Mouse (Mus musculus) G1E (cell line): ENCODE measurements around the gene Arhgap8.
"Not testable (repeated sequence)": the region's sequence is repeated elsewhere in the genome, so short reads cannot be mapped to it uniquely, and the experiment has no call there.

Experiments
- CTCF ChIP-seq: IDR thresholded peaks from 2 replicates; pipeline ENCODE4 v1.5.1; 2012; ENCODE audit warnings: low read depth, low read length, inconsistent platforms, mixed read lengths
- GATA1 ChIP-seq: IDR thresholded peaks from 2 replicates; pipeline ENCODE4 v1.6.1; 2012; ENCODE audit warnings: borderline replicate concordance, low read length, inconsistent platforms, mixed read lengths
- TAL1 ChIP-seq: conservative IDR thresholded peaks from 2 replicates; pipeline ENCODE4 v1.6.1; 2012; ENCODE audit warnings: low read depth, low read length, inconsistent platforms, mixed read lengths

- not testable (repeated sequence) for TF ChIP-seq CTCF, GATA1, TAL1
Measured at GRCm38 (mm10) chr15:84768531-84768930, 48.7 kb downstream of the Arhgap8 start.
